Mouse (Mus musculus) stomach, embryonic 15.5 days (tissue): ENCODE data around the gene Eif2b2. TPM values are rescaled to one million over a fixed set of nuclear protein-coding genes. Genes with fewer than 3 reads are reported as not detected.

Experiments used
- ATAC-seq: fragments of 200-750 bp; cut with Nextera tagmentation; 2 replicates; pipeline ENCODE4 v1.8.0; 2017; ENCODE audit warnings: low read depth, moderate number of reproducible peaks, moderate TSS enrichment; ENCODE audit not compliant: insufficient read depth, low FRiP score
- H3K27ac ChIP-seq: fragments of 300-500 bp; sonication (generic); 2 replicates; pipeline ENCODE4 v1.5.1; 2015; ENCODE audit warnings: mild to moderate bottlenecking, inconsistent platforms
- H3K27me3 ChIP-seq: fragments of 300-500 bp; sonication (generic); replicated peaks from 2 replicates; pipeline ENCODE4 v1.6.1; 2015; ENCODE audit warnings: inconsistent platforms
- H3K36me3 ChIP-seq: fragments of 300-500 bp; sonication (generic); 2 replicates; pipeline ENCODE4 v1.6.1; 2015; ENCODE audit warnings: inconsistent platforms
- H3K4me1 ChIP-seq: fragments of 300-500 bp; sonication (generic); 2 replicates; pipeline ENCODE4 v1.6.1; 2015; ENCODE audit warnings: inconsistent platforms
- H3K4me2 ChIP-seq: fragments of 300-500 bp; sonication (generic); 2 replicates; pipeline ENCODE4 v1.6.1; 2015; ENCODE audit warnings: mild to moderate bottlenecking, inconsistent platforms
- H3K4me3 ChIP-seq: fragments of 300-500 bp; sonication (generic); replicated peaks from 2 replicates; pipeline ENCODE4 v1.5.1; 2015; ENCODE audit warnings: inconsistent platforms
- H3K9ac ChIP-seq: fragments of 300-500 bp; sonication (generic); 2 replicates; pipeline ENCODE4 v1.6.1; 2015; ENCODE audit warnings: inconsistent platforms
- H3K9me3 ChIP-seq: fragments of 300-500 bp; sonication (generic); 2 replicates; pipeline ENCODE4 v1.6.1; 2016; ENCODE audit warnings: inconsistent platforms
- WGBS: fragments of 180-500 bp; shearing (Covaris S2); methylation state at CpG from one replicate; pipeline ENCODE4 v1.1.7; 2015; 5-methylcytosine and 5-hydroxymethylcytosine counted together
- polyA plus RNA-seq: library from polyadenylated mRNA; unstranded; fragments of >200 nt; fragmentation: Nextera tagmentation; extraction: Ambion mirVana; gene quantifications from 2 replicates; pipeline ENCODE4 v1.2.1, GENCODE M21; 2015

The Eif2b2 gene
- polyA plus RNA-seq, 1 experiment from 2014 or later: 78.1 TPM

- H3K4me2 ChIP-seq: no peak overlapping the region
- H3K9ac ChIP-seq: no peak overlapping the region
- H3K36me3 ChIP-seq: no peaks in the 10 kb centered on the region
- no peak overlapping the region for H3K27ac ChIP-seq
- peaks cover 48% of the 10 kb centered on the region for H3K4me1 ChIP-seq
- H3K27me3 ChIP-seq: no peaks in the 10 kb centered on the region
- no peak for ATAC-seq
- 80% methylated on average over 10 of the region's 10 CpGs for WGBS
- H3K9me3 ChIP-seq: no peaks in the 10 kb centered on the region
- H3K4me3 ChIP-seq: no peak overlapping the region
Measured at GRCm38 (mm10) chr12:85196191-85196590, 23.1 kb upstream of the Eif2b2 start.

- Histone ChIP-seq H3K9ac (no peak overlapping the region), H3K27me3 (no peaks in the 10 kb centered on the region), H3K4me3 (no peak overlapping the region), H3K36me3 (no peaks in the 10 kb centered on the region), H3K4me2 (no peak overlapping the region), H3K4me1 (peaks cover 51% of the 10 kb centered on the region), H3K9me3 (no peaks in the 10 kb centered on the region), H3K27ac (no peak overlapping the region)
- ATAC-seq: no peak
- WGBS: 63% methylated on average over 7 of the region's 7 CpGs
Measured at GRCm38 (mm10) chr12:85197371-85197770, 21.9 kb upstream of the Eif2b2 start.

GRCm38 (mm10) chr12:85197936-85198335, 21.3 kb upstream of the Eif2b2 start:
- Histone ChIP-seq H3K27ac (no peak overlapping the region; the same call in 1 of the 2 replicates), H3K27me3 (no peaks in the 10 kb centered on the region), H3K9me3 (no peaks in the 10 kb centered on the region), H3K36me3 (no peaks in the 10 kb centered on the region), H3K4me1 (peaks cover 46% of the 10 kb centered on the region), H3K4me2 (no peak overlapping the region), H3K4me3 (no peak overlapping the region), H3K9ac (no peak overlapping the region)
- 33% methylated on average over 8 of the region's 8 CpGs for WGBS
- ATAC-seq: no peak

- Histone ChIP-seq H3K27me3 (no peaks in the 10 kb centered on the region), H3K4me3 (no peak overlapping the region), H3K9ac (no peak overlapping the region), H3K4me2 (no peak overlapping the region), H3K9me3 (no peaks in the 10 kb centered on the region), H3K27ac (no peak overlapping the region), H3K36me3 (no peaks in the 10 kb centered on the region), H3K4me1 (peaks cover 32% of the 10 kb centered on the region)
- WGBS: 82% methylated on average over 1 of the region's 1 CpGs
- ATAC-seq: no peak
Measured at GRCm38 (mm10) chr12:85199954-85200353, 19.3 kb upstream of the Eif2b2 start.

- no peak overlapping the region for H3K4me3 ChIP-seq
- H3K9me3 ChIP-seq: no peaks in the 10 kb centered on the region
- no peaks in the 10 kb centered on the region for H3K36me3 ChIP-seq
- H3K27me3 ChIP-seq: no peaks in the 10 kb centered on the region
- no peak overlapping the region for H3K9ac ChIP-seq
- WGBS: 30% methylated on average over 24 of the region's 24 CpGs
- no peak overlapping the region for H3K4me2 ChIP-seq
- H3K27ac ChIP-seq: peak overlapping the region; percentile 11; the same call in 1 of the 2 replicates
- no peak for ATAC-seq
- H3K4me1 ChIP-seq: peaks cover 26% of the 10 kb centered on the region
Measured at GRCm38 (mm10) chr12:85200929-85201829, 18.1 kb upstream of the Eif2b2 start.

GRCm38 (mm10) chr12:85201830-85202147, 17.5 kb upstream of the Eif2b2 start:
- Histone ChIP-seq H3K4me3 (no peak overlapping the region), H3K36me3 (no peaks in the 10 kb centered on the region), H3K27me3 (no peaks in the 10 kb centered on the region), H3K27ac (no peak overlapping the region), H3K9ac (no peak overlapping the region), H3K4me2 (no peak overlapping the region), H3K9me3 (no peaks in the 10 kb centered on the region), H3K4me1 (peaks cover 24% of the 10 kb centered on the region)
- 72% methylated on average over 2 of the region's 2 CpGs for WGBS
- ATAC-seq: no peak

- Histone ChIP-seq H3K9me3 (no peaks in the 10 kb centered on the region), H3K27me3 (no peaks in the 10 kb centered on the region), H3K4me2 (no peak overlapping the region), H3K9ac (no peak overlapping the region), H3K4me1 (peaks cover 20% of the 10 kb centered on the region), H3K27ac (no peak overlapping the region), H3K4me3 (no peak overlapping the region), H3K36me3 (no peaks in the 10 kb centered on the region)
- WGBS: 88% methylated on average over 7 of the region's 7 CpGs
- ATAC-seq: no peak
Measured at GRCm38 (mm10) chr12:85202191-85202590, 17.1 kb upstream of the Eif2b2 start.

- H3K9ac ChIP-seq: no peak overlapping the region
- ATAC-seq: no peak
- no peak overlapping the region for H3K27ac ChIP-seq
- no peaks in the 10 kb centered on the region for H3K27me3 ChIP-seq
- H3K4me2 ChIP-seq: no peak overlapping the region
- 64% methylated on average over 5 of the region's 5 CpGs for WGBS
- H3K4me3 ChIP-seq: no peak overlapping the region
- no peaks in the 10 kb centered on the region for H3K9me3 ChIP-seq
- H3K4me1 ChIP-seq: peaks cover 11% of the 10 kb centered on the region
- no peaks in the 10 kb centered on the region for H3K36me3 ChIP-seq
Measured at GRCm38 (mm10) chr12:85203699-85204098, 15.6 kb upstream of the Eif2b2 start.

GRCm38 (mm10) chr12:85204105-85204504, 15.2 kb upstream of the Eif2b2 start:
- ATAC-seq: no peak
- no peak overlapping the region for H3K27ac ChIP-seq
- no peaks in the 10 kb centered on the region for H3K27me3 ChIP-seq
- H3K4me1 ChIP-seq: peaks cover 11% of the 10 kb centered on the region
- 52% methylated on average over 8 of the region's 8 CpGs for WGBS
- H3K36me3 ChIP-seq: no peaks in the 10 kb centered on the region
- no peak overlapping the region for H3K4me2 ChIP-seq
- no peak overlapping the region for H3K9ac ChIP-seq
- no peak overlapping the region for H3K4me3 ChIP-seq
- H3K9me3 ChIP-seq: no peaks in the 10 kb centered on the region

GRCm38 (mm10) chr12:85205425-85205824, 13.9 kb upstream of the Eif2b2 start:
- Histone ChIP-seq H3K9ac (no peak overlapping the region), H3K9me3 (no peaks in the 10 kb centered on the region), H3K27me3 (no peaks in the 10 kb centered on the region), H3K4me1 (peaks cover 11% of the 10 kb centered on the region), H3K4me2 (no peak overlapping the region), H3K27ac (no peak overlapping the region), H3K36me3 (no peaks in the 10 kb centered on the region), H3K4me3 (no peak overlapping the region)
- WGBS: 78% methylated on average over 10 of the region's 10 CpGs
- ATAC-seq: no peak

GRCm38 (mm10) chr12:85208687-85209199, 10.5 kb upstream of the Eif2b2 start:
- Histone ChIP-seq H3K9ac (no peak overlapping the region), H3K4me1 (no peaks in the 10 kb centered on the region), H3K36me3 (no peaks in the 10 kb centered on the region), H3K9me3 (no peaks in the 10 kb centered on the region), H3K27me3 (no peaks in the 10 kb centered on the region), H3K27ac (no peak overlapping the region), H3K4me3 (no peak overlapping the region), H3K4me2 (no peak overlapping the region)
- no peak for ATAC-seq
- 46% methylated on average over 7 of the region's 7 CpGs for WGBS

- H3K9ac ChIP-seq: no peak overlapping the region
- no peaks in the 10 kb centered on the region for H3K9me3 ChIP-seq
- H3K4me3 ChIP-seq: no peak overlapping the region
- WGBS: 66% methylated on average over 5 of the region's 5 CpGs
- no peaks in the 10 kb centered on the region for H3K27me3 ChIP-seq
- no peak overlapping the region for H3K4me2 ChIP-seq
- H3K36me3 ChIP-seq: no peaks in the 10 kb centered on the region
- 0 out of 2 replicates have a peak, but pooled peaks cover 2% of the 10 kb centered on the region for H3K4me1 ChIP-seq
- no peak overlapping the region for H3K27ac ChIP-seq
- ATAC-seq: no peak
Measured at GRCm38 (mm10) chr12:85215031-85215430, 4.2 kb upstream of the Eif2b2 start.
